Mouse (Mus musculus): ENCODE measurements around the gene Nup85. TPM values are rescaled to one million over a fixed set of nuclear protein-coding genes. Genes with fewer than 3 reads are reported as not detected.
A peak's percentile ranks its signal among the peaks of the same experiment; 100 is the strongest.

The Nup85 gene
- total RNA-seq, 2 experiments from 2014 or later = 52.1 to 72.1 TPM

DNA sequence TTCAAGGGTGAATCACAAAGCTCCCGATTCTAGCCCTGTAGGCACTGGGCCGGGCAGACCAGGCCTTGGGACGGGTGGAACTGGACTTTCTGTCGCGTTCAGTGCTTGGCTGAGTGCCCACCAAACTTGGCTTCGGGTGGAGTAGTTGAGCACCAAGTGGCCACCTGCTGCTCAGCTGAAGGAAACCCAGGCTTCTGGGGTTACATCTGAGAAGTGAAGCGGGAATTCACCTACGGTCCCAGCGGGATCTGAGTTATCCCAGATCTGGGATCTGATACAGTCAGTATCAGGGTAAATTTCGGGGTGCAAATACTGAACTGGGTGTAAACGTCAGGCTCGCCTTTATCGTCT lies 47.8 kb downstream of the Nup85 start:
- ATAC-seq (replicated peaks; ENCODE audit: low FRiP score, poor library complexity, severe bottlenecking) = peak; percentile 70

DNA sequence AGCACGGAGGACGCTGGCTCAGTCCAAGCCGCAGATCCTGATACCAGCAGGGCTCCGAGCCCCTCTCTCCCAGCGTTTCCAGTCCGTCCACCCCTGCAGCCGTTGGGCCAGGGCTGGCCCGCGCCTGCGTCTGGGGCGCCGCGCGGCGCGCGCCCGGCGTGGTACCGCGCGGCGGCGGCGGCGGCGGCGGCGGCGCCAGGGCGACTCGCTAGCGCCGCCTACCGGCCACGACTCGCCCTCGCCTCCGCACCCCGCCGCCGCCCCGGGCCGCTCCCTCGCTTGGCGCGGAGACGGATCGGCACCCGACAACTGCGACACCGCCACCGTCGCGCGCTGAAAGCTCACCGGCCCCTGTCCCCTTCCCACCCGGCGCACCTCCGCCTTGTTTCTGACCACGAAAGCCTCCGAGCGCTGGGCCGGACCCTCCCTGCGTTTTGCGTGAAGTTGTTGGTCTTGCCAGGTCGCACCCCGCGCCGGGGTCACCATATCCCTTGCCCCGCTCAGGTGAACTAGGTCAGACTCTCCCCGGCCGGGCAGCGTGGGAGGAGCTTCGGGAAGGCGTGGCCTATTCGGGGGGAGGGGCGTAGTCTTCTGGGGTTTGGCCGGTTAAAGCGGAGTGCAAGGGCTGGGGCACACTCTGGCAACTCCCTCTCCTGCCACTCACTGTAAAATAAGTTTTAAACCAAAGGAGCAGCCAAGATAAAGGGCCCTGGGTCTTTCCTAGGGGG lies 48.3 kb downstream of the Nup85 start, which contains the start of gene Mif4gd:
Gene Mif4gd, minus strand, starts transcription at position 560 of the 728 bp plus-strand sequence.
- peak; percentile 86 for ATAC-seq (replicated peaks; ENCODE audit: low FRiP score, poor library complexity, severe bottlenecking)

DNA sequence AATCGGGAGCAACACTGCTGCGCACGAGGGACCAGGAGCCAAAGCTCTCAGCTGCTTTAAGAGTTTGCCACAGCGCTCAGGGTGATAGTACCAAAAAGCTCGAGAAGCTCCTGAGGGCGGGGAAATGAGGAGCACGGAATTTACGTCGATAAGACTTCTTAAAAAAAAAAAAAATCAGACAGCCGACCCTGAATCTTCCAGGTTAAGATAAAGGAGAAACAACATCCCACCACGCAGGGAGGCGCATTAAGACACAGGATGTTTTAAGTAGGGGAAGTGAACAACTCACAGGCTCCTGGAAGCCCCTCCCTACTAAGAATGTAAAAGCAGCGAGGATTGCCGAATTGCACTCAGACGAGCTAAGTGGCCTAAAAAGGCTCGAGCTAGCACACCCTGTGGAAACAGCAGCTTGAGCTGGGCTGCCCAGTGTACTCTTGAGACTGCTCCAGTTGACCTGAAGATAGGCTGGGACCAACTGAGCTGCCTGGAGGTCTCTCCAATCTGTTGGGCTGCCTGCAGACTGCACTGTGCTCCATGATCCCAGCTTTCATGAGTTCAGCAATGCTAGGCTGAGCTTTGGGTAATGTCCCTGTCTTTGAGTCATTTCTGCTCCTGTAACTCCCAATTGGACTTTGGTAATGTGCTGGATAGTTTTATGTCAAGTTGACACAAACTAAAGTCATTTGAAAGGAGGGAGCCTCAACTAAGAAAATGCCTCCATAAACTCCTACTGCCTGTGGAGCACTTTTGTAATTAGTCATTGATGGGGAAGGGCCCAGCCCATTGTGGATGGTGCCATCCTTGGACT lies 49.1 kb downstream of the Nup85 start:
- peak; percentile 59 for ATAC-seq (replicated peaks; ENCODE audit: low FRiP score, poor library complexity, severe bottlenecking)

- ATAC-seq (replicated peaks; ENCODE audit: low FRiP score, poor library complexity, severe bottlenecking) = no peak
These were observed 50.3 kb downstream of the Nup85 start for GRCm38 (mm10) chr11:115614346-115615107.

- no peak for ATAC-seq (replicated peaks; ENCODE audit: low FRiP score, poor library complexity, severe bottlenecking)
These were observed 51.0 kb downstream of the Nup85 start for GRCm38 (mm10) chr11:115615108-115615825.

DNA sequence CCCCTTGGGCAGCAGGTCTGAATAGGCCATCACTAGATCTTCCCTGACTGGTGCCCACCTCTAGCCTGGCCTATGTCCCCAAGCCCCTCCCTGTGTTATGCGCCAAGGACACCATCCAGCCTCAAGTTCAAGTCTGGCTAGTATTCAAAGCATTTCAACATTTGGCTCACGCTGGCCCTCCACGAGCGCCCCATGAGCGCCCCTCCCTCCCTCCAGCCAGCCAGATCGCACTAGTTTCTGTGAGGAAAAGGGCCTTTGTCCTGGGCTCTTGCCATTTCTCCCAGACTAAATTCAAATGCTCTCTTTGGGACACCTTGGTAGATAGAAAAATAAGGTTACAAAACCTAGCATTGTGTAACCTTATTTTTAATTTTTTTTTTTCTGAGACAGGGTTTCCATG lies 51.6 kb downstream of the Nup85 start:
- no peak for ATAC-seq (replicated peaks; ENCODE audit: low FRiP score, poor library complexity, severe bottlenecking)

- ATAC-seq (replicated peaks; ENCODE audit: low FRiP score, poor library complexity, severe bottlenecking) = no peak
These were observed 52.1 kb downstream of the Nup85 start for GRCm38 (mm10) chr11:115616371-115616770.

- ATAC-seq (replicated peaks; ENCODE audit: low FRiP score, poor library complexity, severe bottlenecking) = no peak
These were observed 52.7 kb downstream of the Nup85 start for GRCm38 (mm10) chr11:115616893-115617292.

DNA sequence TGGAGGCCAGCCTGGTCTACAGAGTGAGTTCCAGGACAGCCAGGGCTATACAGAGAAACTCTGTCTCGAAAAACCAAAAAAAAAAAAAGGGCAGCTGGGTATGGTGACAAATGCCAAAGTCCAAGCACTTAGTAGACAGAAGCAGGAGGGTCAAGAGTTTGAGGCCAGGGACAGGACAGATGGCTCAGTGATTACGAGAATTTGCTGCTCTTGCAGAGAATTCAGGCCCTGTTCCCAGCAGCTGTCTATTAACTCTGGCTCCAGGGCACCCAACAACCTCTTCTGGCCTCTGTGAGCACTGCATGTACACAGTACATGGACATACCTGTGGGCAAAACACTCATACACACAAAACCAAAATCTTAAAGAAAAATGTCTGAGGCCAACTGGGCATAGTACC lies 53.8 kb downstream of the Nup85 start:
- ATAC-seq (replicated peaks; ENCODE audit: low FRiP score, poor library complexity, severe bottlenecking) = no peak

- no peak for ATAC-seq (replicated peaks; ENCODE audit: low FRiP score, poor library complexity, severe bottlenecking)
These were observed 54.7 kb downstream of the Nup85 start for GRCm38 (mm10) chr11:115618732-115619516.

- ATAC-seq (replicated peaks; ENCODE audit: low FRiP score, poor library complexity, severe bottlenecking) = no peak
These were observed 55.7 kb downstream of the Nup85 start for GRCm38 (mm10) chr11:115619949-115620348.

DNA sequence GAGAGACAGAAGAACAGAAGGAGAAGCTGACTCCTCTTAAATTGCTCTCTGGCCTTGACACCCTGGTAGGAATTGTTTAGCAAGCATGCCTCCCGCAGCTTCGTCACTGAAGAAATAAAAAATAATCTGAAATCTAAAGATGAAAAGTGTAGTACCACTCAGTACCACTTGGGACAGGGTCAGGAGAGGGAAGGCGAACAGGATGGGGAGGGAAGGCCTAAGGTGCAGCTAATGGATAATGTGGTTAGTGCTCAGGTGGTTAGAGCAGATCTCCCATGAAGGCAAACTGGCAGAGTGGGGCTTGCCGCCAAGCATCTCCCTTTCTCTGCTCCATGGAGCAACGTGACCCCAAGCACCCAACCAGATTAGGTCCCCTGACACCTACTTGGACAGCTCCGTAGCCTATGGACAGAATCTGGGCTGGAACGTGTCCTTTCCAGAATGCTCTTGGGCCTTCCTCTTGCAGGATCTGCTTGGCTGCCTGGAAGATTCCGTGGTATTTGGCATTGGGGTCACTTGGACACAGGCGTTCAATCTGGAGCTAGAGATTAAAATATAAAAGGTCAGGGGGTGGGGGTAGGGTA lies 59.3 kb downstream of the Nup85 start:
- ATAC-seq (replicated peaks; ENCODE audit: low FRiP score, poor library complexity, severe bottlenecking) = no peak

GRCm38 (mm10) chr11:115625877-115626276 lies 61.6 kb downstream of the Nup85 start:
- ATAC-seq (replicated peaks; ENCODE audit: low FRiP score, poor library complexity, severe bottlenecking) = no peak

DNA sequence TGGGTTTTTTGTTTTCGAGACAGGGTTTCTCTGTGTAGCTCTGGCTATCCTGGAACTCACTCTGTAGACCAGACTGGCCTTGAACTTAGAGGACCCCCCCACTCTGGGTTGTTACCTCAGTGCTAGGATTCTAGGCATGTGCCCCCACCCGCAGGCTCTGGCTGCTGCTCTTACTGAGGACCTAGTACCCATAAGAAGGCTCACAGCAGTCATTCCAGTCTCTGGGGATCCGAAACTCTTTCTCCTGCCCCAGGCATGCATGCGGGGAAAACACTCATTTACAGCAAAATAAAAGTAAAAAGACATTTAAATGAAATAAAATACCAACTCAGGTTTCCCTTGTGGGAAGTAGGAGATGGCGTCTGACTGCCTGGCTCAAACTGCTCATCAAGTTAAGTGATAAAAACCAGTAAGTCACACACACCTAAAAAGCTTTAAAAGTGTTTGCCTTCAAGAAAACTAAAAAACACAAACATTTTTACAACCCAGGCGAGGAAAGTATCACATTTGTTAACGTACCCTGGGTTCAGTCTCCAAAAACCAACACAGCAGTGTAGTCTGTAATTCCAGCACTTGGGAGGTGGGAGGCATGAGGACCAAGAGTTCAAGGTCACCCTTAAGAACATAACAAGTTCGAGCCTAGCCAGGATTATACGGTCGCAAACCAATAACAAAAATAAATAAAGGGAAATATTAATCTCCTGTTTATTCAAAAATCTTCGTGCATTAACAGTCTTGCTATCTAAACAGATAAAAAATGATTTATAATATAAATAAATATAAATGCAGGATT lies 62.8 kb downstream of the Nup85 start:
- ATAC-seq (replicated peaks; ENCODE audit: low FRiP score, poor library complexity, severe bottlenecking) = no peak

- peak; percentile 93 for ATAC-seq (replicated peaks; ENCODE audit: low FRiP score, poor library complexity, severe bottlenecking)
These were observed 63.7 kb downstream of the Nup85 start, which contains the start of gene Slc25a19 for GRCm38 (mm10) chr11:115627705-115628464. TSS of gene Slc25a19 (minus strand) at chr11:115628295.

DNA sequence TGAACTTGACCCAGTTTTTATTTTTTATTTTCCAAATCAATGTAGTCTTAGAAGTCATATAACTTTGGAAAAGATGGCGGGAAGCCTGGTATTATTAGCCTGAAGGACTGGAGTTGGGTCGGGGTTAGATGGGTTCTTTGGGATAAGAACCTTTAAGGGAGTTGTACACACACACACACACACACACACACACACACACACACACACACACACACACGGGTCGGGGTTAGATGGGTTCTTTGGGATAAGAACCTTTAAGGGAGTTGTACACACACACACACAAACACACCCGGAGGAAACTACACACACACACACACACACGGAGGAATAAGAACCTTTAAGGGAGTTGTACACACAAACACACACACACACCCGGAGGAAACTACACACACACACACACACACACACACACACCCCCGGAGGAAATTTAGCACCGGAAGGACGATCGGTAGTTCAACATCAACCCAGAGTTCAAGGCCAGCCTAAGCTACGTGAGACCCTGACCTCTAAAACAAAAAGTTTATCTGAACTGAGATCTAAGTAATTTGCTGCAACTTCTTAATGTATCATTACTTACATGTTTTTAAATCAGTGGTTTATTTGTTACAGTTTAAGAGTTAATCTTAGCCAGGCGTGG lies 64.3 kb downstream of the Nup85 start:
- peak; percentile 18 for ATAC-seq (replicated peaks; ENCODE audit: low FRiP score, poor library complexity, severe bottlenecking)
